Mouse (Mus musculus) c-Kit-positive CD71-positive TER-119-positive erythroid progenitor cells, embryonic 14.5 days (primary cell): ENCODE results near the gene Ralbp1.
A peak's percentile ranks its signal among the peaks of the same experiment; 100 is the strongest.

ENCODE experiments used
- DNase-seq: peaks from one replicate; pipeline ENCODE4 v3.0.0-alpha.2; 2013; ENCODE audit warnings: low spot score

The Ralbp1 gene

GRCm38 (mm10) chr17:65850487-65850886 is 35.1 kb downstream of the Ralbp1 start:
- DNase-seq: no peak

GRCm38 (mm10) chr17:65847694-65848449 is 37.7 kb downstream of the Ralbp1 start:
- DNase-seq: no peak

GRCm38 (mm10) chr17:65845423-65845822 is 40.2 kb downstream of the Ralbp1 start:
- DNase-seq: no peak

GRCm38 (mm10) chr17:65842669-65843381 is 42.8 kb downstream of the Ralbp1 start:
- no peak for DNase-seq

GRCm38 (mm10) chr17:65839541-65840256 is 45.9 kb downstream of the Ralbp1 start:
- DNase-seq: no peak

- DNase-seq: no peak
Measured at GRCm38 (mm10) chr17:65836746-65837145, 48.9 kb downstream of the Ralbp1 start.

- no peak for DNase-seq
Measured at GRCm38 (mm10) chr17:65833891-65834290, 51.7 kb downstream of the Ralbp1 start.

GRCm38 (mm10) chr17:65830216-65830863 is 55.3 kb downstream of the Ralbp1 start:
- DNase-seq: peak; percentile 3

GRCm38 (mm10) chr17:65828951-65829350 is 56.6 kb downstream of the Ralbp1 start:
- DNase-seq: no peak

- no peak for DNase-seq
Measured at GRCm38 (mm10) chr17:65827904-65828303, 57.7 kb downstream of the Ralbp1 start.

- DNase-seq: no peak
Measured at GRCm38 (mm10) chr17:65827119-65827840, 58.3 kb downstream of the Ralbp1 start.

GRCm38 (mm10) chr17:65826257-65826656 is 59.3 kb downstream of the Ralbp1 start:
- DNase-seq: no peak

GRCm38 (mm10) chr17:65824246-65824645 is 61.4 kb downstream of the Ralbp1 start:
- DNase-seq: no peak

GRCm38 (mm10) chr17:65822423-65822822 is 63.2 kb downstream of the Ralbp1 start:
- no peak for DNase-seq

GRCm38 (mm10) chr17:65820197-65820596 is 65.4 kb downstream of the Ralbp1 start:
- DNase-seq: no peak

- no peak for DNase-seq
Measured at GRCm38 (mm10) chr17:65813763-65814162, 71.8 kb downstream of the Ralbp1 start.

- no peak for DNase-seq
Measured at GRCm38 (mm10) chr17:65811032-65811431, 74.6 kb downstream of the Ralbp1 start.

- DNase-seq: no peak
Measured at GRCm38 (mm10) chr17:65806416-65806815, 79.2 kb downstream of the Ralbp1 start.

GRCm38 (mm10) chr17:65805966-65806365 is 79.6 kb downstream of the Ralbp1 start:
- DNase-seq: no peak

- DNase-seq: no peak
Measured at GRCm38 (mm10) chr17:65802026-65802425, 83.6 kb downstream of the Ralbp1 start.

GRCm38 (mm10) chr17:65800451-65800850 is 85.1 kb downstream of the Ralbp1 start:
- no peak for DNase-seq

- no peak for DNase-seq
Measured at GRCm38 (mm10) chr17:65799353-65799752, 86.2 kb downstream of the Ralbp1 start.
